Mouse (Mus musculus) intestine, postnatal 0 days (tissue): ENCODE data around the gene Bsn. TPM values are rescaled to one million over a fixed set of nuclear protein-coding genes. Genes with fewer than 3 reads are reported as not detected.

ENCODE experiments used
- ATAC-seq: fragments of 200-750 bp; cut with Nextera tagmentation; 2 replicates; pipeline ENCODE4 v1.8.0; 2017; ENCODE audit warnings: mild to moderate bottlenecking, moderate TSS enrichment, moderate library complexity
- H3K27ac ChIP-seq: fragments of 300-500 bp; sonication (generic); 2 replicates; pipeline ENCODE4 v1.5.1; 2014; ENCODE audit warnings: mild to moderate bottlenecking, low read depth, low read length, moderate library complexity
- H3K27me3 ChIP-seq: fragments of 300-500 bp; sonication (generic); replicated peaks from 2 replicates; pipeline ENCODE4 v1.6.1; 2014; ENCODE audit warnings: low read length, mixed read lengths; ENCODE audit not compliant: control insufficient read depth, insufficient read depth
- H3K36me3 ChIP-seq: fragments of 300-500 bp; sonication (generic); 2 replicates; pipeline ENCODE4 v1.6.1; 2014; ENCODE audit warnings: mild to moderate bottlenecking, moderate library complexity; ENCODE audit not compliant: control insufficient read depth, insufficient read depth
- H3K4me1 ChIP-seq: fragments of 300-500 bp; sonication (generic); replicated peaks from 2 replicates; pipeline ENCODE4 v1.6.1; 2014; ENCODE audit warnings: antibody characterized with exemption, low read length, mixed read lengths; ENCODE audit not compliant: control insufficient read depth, insufficient read depth
- H3K4me2 ChIP-seq: fragments of 300-500 bp; sonication (generic); replicated peaks from 2 replicates; pipeline ENCODE4 v1.6.1; 2014; ENCODE audit warnings: low read depth, mild to moderate bottlenecking, moderate library complexity
- H3K4me3 ChIP-seq: fragments of 300-500 bp; sonication (generic); 2 replicates; pipeline ENCODE4 v1.5.1; 2014; ENCODE audit warnings: low read depth, low read length
- H3K9ac ChIP-seq: fragments of 300-500 bp; sonication (generic); 2 replicates; pipeline ENCODE4 v1.6.1; 2014; ENCODE audit warnings: mild to moderate bottlenecking, low read depth, low read length
- H3K9me3 ChIP-seq: fragments of 300-500 bp; sonication (generic); 2 replicates; pipeline ENCODE4 v1.6.1; 2016; ENCODE audit warnings: mixed run types; ENCODE audit not compliant: control insufficient read depth
- CTCF ChIP-seq: sonication (generic); IDR thresholded peaks from 2 replicates; pipeline ENCODE4 v1.5.1; 2016; ENCODE audit warnings: low read depth, mild to moderate bottlenecking, control low read depth, antibody characterized with exemption, moderate library complexity
- WGBS: fragments of 180-500 bp; shearing (Covaris S2); extraction: QIAGEN DNeasy Blood & Tissue Kit; methylation state at CpG from one replicate; pipeline ENCODE4 v1.1.7; 2014; 5-methylcytosine and 5-hydroxymethylcytosine counted together
- polyA plus RNA-seq: library from polyadenylated mRNA; unstranded; fragments of >200 nt; fragmentation: Nextera tagmentation; extraction: Ambion mirVana; gene quantifications from 2 replicates; pipeline ENCODE4 v1.2.1, GENCODE M21; 2015

Gene Bsn
- polyA plus RNA-seq, 1 experiment from 2014 or later: 1.6 TPM

GRCm38 (mm10) chr9:108055061-108055460 lies 135.1 kb downstream of the Bsn start:
- H3K4me3 ChIP-seq: no peak overlapping the region
- ATAC-seq: no peak
- no peak overlapping the region for H3K9ac ChIP-seq
- no peaks in the 10 kb centered on the region for H3K9me3 ChIP-seq
- 0 out of 2 replicates have a peak, but pooled peaks cover 3% of the 10 kb centered on the region for H3K4me1 ChIP-seq
- H3K36me3 ChIP-seq: peaks cover 76% of the 10 kb centered on the region
- H3K4me2 ChIP-seq: no peak overlapping the region
- no peaks in the 10 kb centered on the region for H3K27me3 ChIP-seq
- H3K27ac ChIP-seq: no peak overlapping the region
- no peak for TF ChIP-seq CTCF
- 69% methylated on average over 1 of the region's 1 CpGs for WGBS

GRCm38 (mm10) chr9:108054331-108055040 lies 135.7 kb downstream of the Bsn start:
- peaks cover 70% of the 10 kb centered on the region for H3K36me3 ChIP-seq
- H3K27ac ChIP-seq: no peak overlapping the region
- no peak overlapping the region for H3K4me3 ChIP-seq
- H3K27me3 ChIP-seq: no peaks in the 10 kb centered on the region
- no peak overlapping the region for H3K9ac ChIP-seq
- no peak overlapping the region for H3K4me2 ChIP-seq
- no peaks in the 10 kb centered on the region for H3K9me3 ChIP-seq
- TF ChIP-seq CTCF: no peak
- H3K4me1 ChIP-seq: 0 out of 2 replicates have a peak, but pooled peaks cover 6% of the 10 kb centered on the region
- no peak for ATAC-seq
- WGBS: 88% methylated on average over 22 of the region's 22 CpGs

- H3K9ac ChIP-seq: no peak overlapping the region
- peak; percentile 0; the same call in 1 of the 2 replicates for ATAC-seq
- H3K4me2 ChIP-seq: peak overlapping the region; percentile 47
- H3K9me3 ChIP-seq: no peaks in the 10 kb centered on the region
- 0 out of 2 replicates have a peak, but pooled peaks cover 6% of the 10 kb centered on the region for H3K4me1 ChIP-seq
- TF ChIP-seq CTCF: no peak
- 61% methylated on average over 15 of the region's 15 CpGs for WGBS
- peaks cover 62% of the 10 kb centered on the region for H3K36me3 ChIP-seq
- no peak overlapping the region for H3K4me3 ChIP-seq
- H3K27ac ChIP-seq: peak overlapping the region; percentile 52; the same call in 1 of the 2 replicates
- H3K27me3 ChIP-seq: no peaks in the 10 kb centered on the region
Observed at GRCm38 (mm10) chr9:108053665-108054225, 136.4 kb downstream of the Bsn start.

DNA sequence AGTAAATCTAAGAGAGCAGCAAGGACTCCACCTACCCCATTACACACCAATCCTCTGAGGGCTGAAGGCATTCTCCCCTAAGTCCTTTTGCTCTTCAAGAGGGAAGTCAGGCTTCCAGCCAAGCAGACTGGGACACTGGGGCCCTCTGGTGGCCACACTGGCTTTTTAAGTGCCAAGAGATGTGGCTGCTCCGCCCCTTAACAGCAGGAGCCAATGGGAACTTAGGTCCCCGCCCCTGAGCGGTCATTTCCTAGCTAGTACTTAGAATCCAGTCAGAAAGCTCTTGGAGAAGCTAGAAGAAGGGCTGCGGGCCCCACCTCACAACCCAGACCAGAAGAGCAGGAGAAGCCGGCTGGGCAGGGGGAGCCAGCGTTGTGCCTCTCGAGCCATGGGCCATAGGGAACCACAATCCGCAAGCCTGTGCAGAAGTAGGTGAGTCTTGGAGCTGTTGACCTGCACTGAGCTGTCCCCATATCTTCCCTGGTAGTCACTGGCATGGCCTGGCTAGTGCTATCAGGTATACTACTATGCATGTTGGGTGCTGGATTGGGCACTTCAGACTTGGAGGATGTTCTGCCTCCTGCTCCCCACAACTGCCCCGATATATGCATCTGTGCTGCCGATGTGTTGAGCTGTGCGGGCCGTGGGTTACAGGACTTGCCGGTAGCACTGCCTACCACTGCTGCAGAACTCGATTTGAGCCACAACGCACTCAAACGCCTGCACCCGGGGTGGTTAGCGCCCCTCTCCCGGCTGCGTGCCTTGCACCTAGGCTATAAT lies 137.1 kb downstream of the Bsn start, which contains the start of gene Amigo3:
Gene Amigo3 (plus strand): TSS at position 275 of the 780 bp plus-strand sequence.
- Histone ChIP-seq H3K9me3 (no peaks in the 10 kb centered on the region), H3K4me1 (0 out of 2 replicates have a peak, but pooled peaks cover 7% of the 10 kb centered on the region), H3K36me3 (peaks cover 56% of the 10 kb centered on the region), H3K4me3 (no peak within 1 kb of the TSS), H3K27ac (peak within 1 kb of the TSS; percentile 52; the same call in 1 of the 2 replicates), H3K4me2 (peak within 1 kb of the TSS; percentile 47), H3K9ac (0 out of 2 replicates have a peak within 1 kb of the TSS, but pooled peaks have one; percentile 1), H3K27me3 (no peaks in the 10 kb centered on the region)
- WGBS: 46% methylated on average over 20 of the region's 20 CpGs
- peak; percentile 99 for TF ChIP-seq CTCF
- ATAC-seq: peak; percentile 13

GRCm38 (mm10) chr9:108052411-108052810 lies 137.8 kb downstream of the Bsn start:
- peak overlapping the region; percentile 47; the same call in 1 of the 2 replicates for H3K4me2 ChIP-seq
- H3K4me3 ChIP-seq: no peak overlapping the region
- no peak overlapping the region for H3K9ac ChIP-seq
- H3K27me3 ChIP-seq: no peaks in the 10 kb centered on the region
- no peak for ATAC-seq
- peaks cover 14% of the 10 kb centered on the region; the same call in 1 of the 2 replicates for H3K4me1 ChIP-seq
- H3K27ac ChIP-seq: 0 out of 2 replicates have a peak overlapping the region, but pooled peaks have one; percentile 15
- H3K36me3 ChIP-seq: peaks cover 49% of the 10 kb centered on the region
- TF ChIP-seq CTCF: no peak
- 67% methylated on average over 7 of the region's 7 CpGs for WGBS
- no peaks in the 10 kb centered on the region for H3K9me3 ChIP-seq

GRCm38 (mm10) chr9:108051931-108052220 lies 138.3 kb downstream of the Bsn start:
- Histone ChIP-seq H3K27me3 (no peaks in the 10 kb centered on the region), H3K9ac (no peak overlapping the region), H3K36me3 (peaks cover 49% of the 10 kb centered on the region), H3K27ac (peak overlapping the region; percentile 15; the same call in 1 of the 2 replicates), H3K4me2 (0 out of 2 replicates have a peak overlapping the region, but pooled peaks have one; percentile 14), H3K4me1 (peaks cover 15% of the 10 kb centered on the region; the same call in 1 of the 2 replicates), H3K4me3 (no peak overlapping the region), H3K9me3 (no peaks in the 10 kb centered on the region)
- no peak for TF ChIP-seq CTCF
- WGBS: 65% methylated on average over 4 of the region's 4 CpGs
- no peak for ATAC-seq
